Mouse (Mus musculus): ENCODE measurements at regions not wholly inside any gene's neighbourhood (a gene's known extent, or its start where the extent isn't known, plus 50 kb on each side); places are given as distances from the start of the nearest gene placed in this dataset.

DNA sequence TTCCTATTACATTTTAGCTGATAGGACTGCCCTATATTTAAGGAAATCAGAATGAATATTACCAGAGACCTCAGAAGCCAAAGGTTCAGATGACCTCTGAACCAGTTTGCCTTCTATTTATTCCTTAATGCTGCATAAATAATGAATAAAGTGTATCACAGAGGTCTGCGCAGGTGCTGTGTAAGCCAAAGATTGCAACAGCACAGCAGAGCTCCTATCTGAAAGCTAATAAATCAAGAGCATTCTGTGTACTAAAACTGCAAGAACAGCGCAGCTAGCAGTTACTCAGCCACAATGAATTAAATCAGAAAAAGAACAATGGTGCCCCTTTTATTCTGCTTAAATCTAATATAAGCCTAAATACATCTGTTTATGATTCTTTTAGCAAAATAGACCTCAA lies 1208.5 kb downstream of the Rapgef2 start:
- DNase-seq (ENCODE audit: low spot score in 2 of 2) = no peak

- peak in 1 of 2 experiments; percentile 8 for DNase-seq (ENCODE audit: low spot score in 2 of 2)
Measured at GRCm38 (mm10) chr3:78077275-78077674, 1209.0 kb downstream of the Rapgef2 start.

DNA sequence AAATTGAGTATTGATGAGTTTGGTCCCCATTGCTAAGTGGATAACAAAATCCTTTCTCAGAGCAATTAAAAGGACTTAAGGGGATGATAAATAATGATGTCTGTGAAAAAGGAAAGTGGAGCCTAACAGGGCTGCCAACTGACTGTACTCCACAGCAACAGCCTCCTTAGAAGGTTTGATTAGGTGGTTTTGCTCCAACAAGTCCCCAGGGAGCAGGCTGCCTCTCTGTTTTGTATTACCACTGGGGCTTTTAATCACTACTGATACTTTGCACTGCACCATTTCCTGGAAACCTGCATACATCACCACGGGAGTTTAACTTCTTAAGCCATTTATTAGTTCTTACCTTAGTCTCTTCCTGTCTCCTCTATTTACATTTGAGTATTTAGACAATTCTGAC lies 1213.3 kb downstream of the Rapgef2 start:
- DNase-seq (ENCODE audit: low spot score in 2 of 2) = no peak

DNA sequence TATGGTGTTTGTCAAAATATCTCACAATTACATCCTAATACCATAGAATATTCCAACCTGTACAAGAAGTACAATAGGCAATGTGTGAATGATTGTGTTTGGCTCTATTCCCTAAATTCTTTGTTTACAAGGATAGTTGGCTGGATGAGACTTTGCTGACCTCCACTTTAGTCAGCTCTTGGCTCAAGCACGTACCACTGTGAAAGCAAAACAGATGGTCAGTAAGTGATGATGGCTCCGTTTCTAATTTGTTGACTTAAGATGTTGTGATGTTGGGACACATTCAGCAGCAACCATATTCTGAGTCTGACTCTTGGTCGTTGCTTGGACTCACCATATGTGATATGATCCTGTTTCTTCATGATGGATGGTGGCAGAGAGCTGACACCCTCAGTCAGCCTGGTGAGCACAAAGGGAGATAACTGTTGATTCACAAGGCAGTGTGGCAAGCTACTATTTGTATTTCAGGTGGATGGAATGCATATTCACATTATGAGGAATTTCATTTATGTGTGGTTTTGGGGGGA lies 1219.1 kb downstream of the Rapgef2 start:
- no peak for DNase-seq (ENCODE audit: low spot score in 2 of 2)

- DNase-seq (ENCODE audit: low spot score in 2 of 2) = no peak
Measured at GRCm38 (mm10) chr3:78066336-78066735, 1220.0 kb downstream of the Rapgef2 start.

- DNase-seq (ENCODE audit: low spot score in 2 of 2) = no peak
Measured at GRCm38 (mm10) chr3:78062549-78062948, 1223.8 kb downstream of the Rapgef2 start.

GRCm38 (mm10) chr3:78059826-78060591 lies 1226.3 kb downstream of the Rapgef2 start:
- DNase-seq (ENCODE audit: low spot score in 2 of 2) = no peak
